Mouse (Mus musculus): ENCODE measurements at regions not wholly inside any gene's neighbourhood (a gene's known extent, or its start where the extent isn't known, plus 50 kb on each side); places are given as distances from the start of the nearest gene placed in this dataset.
"Not testable (repeated sequence)": the region's sequence is repeated elsewhere in the genome, so short reads cannot be mapped to it uniquely, and the experiment has no call there.

- 48% methylated on average over 3 of the region's 3 CpGs for WGBS (ENCODE audit: insufficient replicate concordance)
- ATAC-seq (ENCODE audit: low read depth) = peak; percentile 81
- Histone ChIP-seq H3K4me3 (replicated peaks) (no peak overlapping the region), H3K27me3 (no peaks in the 10 kb centered on the region), H3K9ac (no peak overlapping the region), H3K4me2 (no peak overlapping the region), H3K4me1 (replicated peaks) (peaks cover 5% of the 10 kb centered on the region; the same call in 1 of the 2 replicates), H3K9me3 (replicated peaks) (no peaks in the 10 kb centered on the region), H3K36me3 (no peaks in the 10 kb centered on the region), H3K27ac (no peak overlapping the region)
- no peak for DNase-seq
Measured at GRCm38 (mm10) chr15:5799917-5800316, 499.7 kb upstream of the Dab2 start.

GRCm38 (mm10) chr15:5811154-5811732 lies 488.3 kb upstream of the Dab2 start:
- 73% methylated on average over 9 of the region's 9 CpGs for WGBS (ENCODE audit: insufficient replicate concordance)
- ATAC-seq (ENCODE audit: low read depth) (no peak), DNase-seq (no peak)

GRCm38 (mm10) chr15:5811958-5812357 lies 487.6 kb upstream of the Dab2 start:
- no peak for ATAC-seq (ENCODE audit: low read depth)
- no peaks in the 10 kb centered on the region for H3K4me1 ChIP-seq (replicated peaks)
- H3K9me3 ChIP-seq (replicated peaks) = no peaks in the 10 kb centered on the region
- H3K27me3 ChIP-seq = no peaks in the 10 kb centered on the region
- no peak overlapping the region for H3K27ac ChIP-seq
- no peak overlapping the region for H3K4me2 ChIP-seq
- H3K9ac ChIP-seq = no peak overlapping the region
- no peak overlapping the region for H3K4me3 ChIP-seq (replicated peaks)
- H3K36me3 ChIP-seq = no peaks in the 10 kb centered on the region
- no peak for DNase-seq
- 67% methylated on average over 1 of the region's 1 CpGs for WGBS (ENCODE audit: insufficient replicate concordance)

More at GRCm38 (mm10) chr15:5811154-5811732, 488.3 kb upstream of the Dab2 start:
- H3K9ac ChIP-seq = no peak overlapping the region
- no peaks in the 10 kb centered on the region for H3K4me1 ChIP-seq (replicated peaks)
- H3K9me3 ChIP-seq (replicated peaks) = no peaks in the 10 kb centered on the region
- no peak overlapping the region for H3K4me2 ChIP-seq
- H3K36me3 ChIP-seq = no peaks in the 10 kb centered on the region
- H3K27me3 ChIP-seq = no peaks in the 10 kb centered on the region
- no peak overlapping the region for H3K27ac ChIP-seq
- H3K4me3 ChIP-seq (replicated peaks) = no peak overlapping the region

- Histone ChIP-seq H3K9ac (no peak overlapping the region), H3K4me1 (replicated peaks) (no peaks in the 10 kb centered on the region), H3K4me3 (replicated peaks) (no peak overlapping the region), H3K27me3 (no peaks in the 10 kb centered on the region), H3K27ac (no peak overlapping the region), H3K36me3 (no peaks in the 10 kb centered on the region), H3K4me2 (no peak overlapping the region), H3K9me3 (replicated peaks) (no peaks in the 10 kb centered on the region)
- 59% methylated on average over 7 of the region's 7 CpGs for WGBS (ENCODE audit: insufficient replicate concordance)
- DNase-seq = no peak
- ATAC-seq (ENCODE audit: low read depth) = no peak
Measured at GRCm38 (mm10) chr15:5817901-5818576, 481.5 kb upstream of the Dab2 start.

GRCm38 (mm10) chr15:5839963-5840362 lies 459.6 kb upstream of the Dab2 start:
- 63% methylated on average over 4 of the region's 4 CpGs for WGBS (ENCODE audit: insufficient replicate concordance)
- ATAC-seq (ENCODE audit: low read depth) = no peak

GRCm38 (mm10) chr15:5841369-5842149 lies 458.0 kb upstream of the Dab2 start:
- not testable (repeated sequence) for H3K27ac ChIP-seq; H3K9me3 ChIP-seq (replicated peaks); DNase-seq; H3K4me1 ChIP-seq (replicated peaks); ATAC-seq (ENCODE audit: low read depth); H3K36me3 ChIP-seq; H3K27me3 ChIP-seq; H3K4me2 ChIP-seq; H3K9ac ChIP-seq; H3K4me3 ChIP-seq (replicated peaks)
- WGBS (ENCODE audit: insufficient replicate concordance) = 85% methylated on average over 15 of the region's 15 CpGs

More at GRCm38 (mm10) chr15:5839963-5840362, 459.6 kb upstream of the Dab2 start:
- H3K4me3 ChIP-seq (replicated peaks) = no peak overlapping the region
- no peaks in the 10 kb centered on the region for H3K27me3 ChIP-seq
- DNase-seq = no peak
- H3K9me3 ChIP-seq (replicated peaks) = no peaks in the 10 kb centered on the region
- no peak overlapping the region for H3K4me2 ChIP-seq
- H3K36me3 ChIP-seq = no peaks in the 10 kb centered on the region
- no peak overlapping the region for H3K9ac ChIP-seq
- H3K4me1 ChIP-seq (replicated peaks) = no peaks in the 10 kb centered on the region
- H3K27ac ChIP-seq = no peak overlapping the region

GRCm38 (mm10) chr15:5846571-5846970 lies 453.0 kb upstream of the Dab2 start:
- no peak overlapping the region for H3K27ac ChIP-seq
- H3K4me3 ChIP-seq (replicated peaks) = no peak overlapping the region
- no peaks in the 10 kb centered on the region for H3K27me3 ChIP-seq
- H3K36me3 ChIP-seq = no peaks in the 10 kb centered on the region
- H3K4me2 ChIP-seq = no peak overlapping the region
- ATAC-seq (ENCODE audit: low read depth) (no peak), DNase-seq (no peak)
- H3K9me3 ChIP-seq (replicated peaks) = no peaks in the 10 kb centered on the region
- H3K9ac ChIP-seq = no peak overlapping the region
- WGBS (ENCODE audit: insufficient replicate concordance) = 67% methylated on average over 5 of the region's 5 CpGs
- no peaks in the 10 kb centered on the region for H3K4me1 ChIP-seq (replicated peaks)

- DNase-seq (no peak), ATAC-seq (ENCODE audit: low read depth) (no peak)
- 77% methylated on average over 3 of the region's 3 CpGs for WGBS (ENCODE audit: insufficient replicate concordance)
- Histone ChIP-seq H3K4me1 (replicated peaks) (no peaks in the 10 kb centered on the region), H3K4me2 (no peak overlapping the region), H3K27me3 (no peaks in the 10 kb centered on the region), H3K4me3 (replicated peaks) (no peak overlapping the region), H3K27ac (no peak overlapping the region), H3K9ac (no peak overlapping the region), H3K9me3 (replicated peaks) (no peaks in the 10 kb centered on the region), H3K36me3 (no peaks in the 10 kb centered on the region)
Measured at GRCm38 (mm10) chr15:5847413-5848100, 452.0 kb upstream of the Dab2 start.

GRCm38 (mm10) chr15:5852523-5852922 lies 447.1 kb upstream of the Dab2 start:
- H3K4me2 ChIP-seq = no peak overlapping the region

GRCm38 (mm10) chr15:5869289-5869688 lies 430.3 kb upstream of the Dab2 start:
- H3K9ac ChIP-seq = no peak overlapping the region
- H3K36me3 ChIP-seq = no peaks in the 10 kb centered on the region
- no peaks in the 10 kb centered on the region for H3K9me3 ChIP-seq (replicated peaks)
- H3K4me2 ChIP-seq = no peak overlapping the region
- H3K27ac ChIP-seq = no peak overlapping the region
- WGBS (ENCODE audit: insufficient replicate concordance) = 70% methylated on average over 12 of the region's 12 CpGs
- H3K27me3 ChIP-seq = no peaks in the 10 kb centered on the region
- ATAC-seq (ENCODE audit: low read depth) = no peak
- no peaks in the 10 kb centered on the region for H3K4me1 ChIP-seq (replicated peaks)
- H3K4me3 ChIP-seq (replicated peaks) = no peak overlapping the region
- no peak for DNase-seq

More at GRCm38 (mm10) chr15:5852523-5852922, 447.1 kb upstream of the Dab2 start:
- Histone ChIP-seq H3K9me3 (replicated peaks) (no peaks in the 10 kb centered on the region), H3K36me3 (no peaks in the 10 kb centered on the region), H3K9ac (no peak overlapping the region), H3K27me3 (no peaks in the 10 kb centered on the region), H3K27ac (no peak overlapping the region), H3K4me1 (replicated peaks) (no peaks in the 10 kb centered on the region), H3K4me3 (replicated peaks) (no peak overlapping the region)
- ATAC-seq (ENCODE audit: low read depth) (no peak), DNase-seq (no peak)
- 50% methylated on average over 3 of the region's 3 CpGs for WGBS (ENCODE audit: insufficient replicate concordance)

- no peak for DNase-seq
- WGBS (ENCODE audit: insufficient replicate concordance) = 46% methylated on average over 2 of the region's 2 CpGs
- no peak for ATAC-seq (ENCODE audit: low read depth)
Measured at GRCm38 (mm10) chr15:5869866-5870265, 429.7 kb upstream of the Dab2 start.

More at GRCm38 (mm10) chr15:5869866-5870265, 429.7 kb upstream of the Dab2 start:
- no peak overlapping the region for H3K4me2 ChIP-seq
- no peaks in the 10 kb centered on the region for H3K36me3 ChIP-seq
- no peak overlapping the region for H3K27ac ChIP-seq
- H3K27me3 ChIP-seq = no peaks in the 10 kb centered on the region
- no peak overlapping the region for H3K4me3 ChIP-seq (replicated peaks)
- no peak overlapping the region for H3K9ac ChIP-seq
- no peaks in the 10 kb centered on the region for H3K9me3 ChIP-seq (replicated peaks)
- no peaks in the 10 kb centered on the region for H3K4me1 ChIP-seq (replicated peaks)
